Mouse (Mus musculus) c-Kit-positive CD71-positive TER-119-positive erythroid progenitor cells, embryonic 14.5 days (primary cell): Measurements from ENCODE around the gene Zdhhc4.
A peak's percentile ranks its signal among the peaks of the same experiment; 100 is the strongest.

ENCODE experiments used
- DNase-seq: peaks from one replicate; pipeline ENCODE4 v3.0.0-alpha.2; 2013; ENCODE audit warnings: low spot score

Zdhhc4 gene

GRCm38 (mm10) chr5:143328690-143329495 is at the start of gene Zdhhc4:
TSS of gene Zdhhc4 (minus strand) at chr5:143329256.
- peak; percentile 86 for DNase-seq

DNA sequence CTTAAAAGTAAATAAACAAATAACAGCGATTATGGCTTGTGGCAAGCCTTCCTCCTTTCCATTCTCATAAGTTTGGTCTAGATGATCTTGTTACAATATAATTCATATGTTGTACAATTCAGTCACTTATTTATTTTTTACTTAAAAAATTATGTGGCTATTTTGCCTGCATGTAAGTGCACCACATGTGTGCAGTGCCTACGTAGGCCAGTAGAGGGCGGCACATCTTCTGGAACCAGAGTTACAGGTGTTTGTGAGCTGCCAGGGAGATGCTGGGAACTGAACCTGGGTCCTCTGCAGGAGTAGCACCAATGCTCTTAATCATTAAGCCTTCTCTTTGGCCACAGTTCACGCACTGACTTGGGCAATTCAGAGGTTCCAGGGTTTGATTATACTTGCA is 47.1 kb upstream of the Zdhhc4 start:
- DNase-seq, result no peak

DNA sequence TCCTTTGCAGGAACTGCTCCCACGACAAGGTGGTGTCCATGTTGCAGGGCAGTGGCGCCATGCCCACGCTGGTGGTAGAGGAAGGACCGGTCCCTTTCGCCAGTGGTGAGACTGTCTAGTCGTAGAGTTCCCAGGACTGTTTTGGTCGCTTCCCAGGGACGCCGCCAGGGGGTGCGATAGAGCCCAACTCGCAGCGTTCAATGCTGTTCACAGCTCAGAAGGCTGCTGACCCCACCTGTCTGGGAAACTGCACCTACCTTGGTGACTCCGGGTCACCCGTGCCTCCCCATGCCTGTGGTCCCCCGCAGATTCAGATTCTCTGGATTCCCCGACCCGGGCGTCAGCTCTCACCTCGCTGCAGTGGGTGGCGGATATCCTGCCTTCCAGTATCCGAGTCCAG is 46.2 kb upstream of the Zdhhc4 start:
- peak; percentile 37 for DNase-seq

GRCm38 (mm10) chr5:143372818-143373217 is 43.8 kb upstream of the Zdhhc4 start:
- DNase-seq, result no peak

DNA sequence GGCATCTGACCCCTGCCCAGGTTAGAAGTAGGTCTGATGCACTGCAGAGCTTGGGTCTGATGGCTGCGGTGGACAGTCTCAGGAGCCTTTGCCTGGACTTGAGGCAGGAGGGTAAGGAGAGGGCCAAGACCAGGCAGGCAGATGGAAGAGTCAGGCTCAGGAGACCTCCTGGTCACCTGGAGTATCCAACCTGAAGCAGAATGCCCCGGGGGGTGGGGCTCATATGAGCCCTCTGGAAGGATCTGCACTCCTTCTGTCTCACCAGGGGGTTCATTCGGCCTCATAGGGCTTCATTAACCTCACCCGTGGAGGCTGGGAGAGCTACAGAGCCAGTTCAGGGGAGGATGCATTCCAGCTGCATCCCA is 42.1 kb upstream of the Zdhhc4 start:
- DNase-seq, result no peak

- no peak for DNase-seq
These were observed 41.5 kb upstream of the Zdhhc4 start for GRCm38 (mm10) chr5:143370416-143371145.

DNA sequence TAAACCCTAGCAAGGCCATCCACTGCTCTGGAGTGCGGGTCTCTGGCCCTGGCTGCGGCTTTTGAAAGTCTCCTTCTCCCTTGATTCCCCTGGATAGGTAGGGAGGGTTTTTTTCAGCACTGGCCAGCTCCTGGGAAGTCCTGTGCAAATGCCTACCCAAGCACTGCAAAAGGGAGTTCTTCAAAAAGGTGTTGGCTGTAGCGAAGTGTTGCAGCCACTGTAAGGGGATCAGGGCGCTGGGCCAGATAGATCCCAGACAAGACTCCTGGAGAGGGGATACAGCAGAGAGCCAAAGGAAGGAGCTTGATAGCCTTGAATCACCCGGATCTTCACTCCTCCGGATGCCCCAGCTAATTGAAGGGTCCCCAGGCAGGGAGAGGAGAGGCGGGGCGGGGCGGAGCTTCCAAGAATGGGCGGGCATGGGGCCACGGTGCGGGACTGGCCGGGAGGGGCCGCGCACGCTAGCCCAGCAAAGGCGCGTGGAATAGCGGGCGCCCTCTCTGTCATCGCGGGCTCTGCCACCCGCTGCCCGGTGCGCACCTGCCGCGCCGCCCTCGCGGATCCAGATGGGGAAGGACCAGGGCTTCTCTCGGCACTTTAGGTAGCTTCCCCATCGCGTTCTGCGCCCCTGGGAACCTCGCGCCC is 40.7 kb upstream of the Zdhhc4 start:
- DNase-seq, result no peak

DNA sequence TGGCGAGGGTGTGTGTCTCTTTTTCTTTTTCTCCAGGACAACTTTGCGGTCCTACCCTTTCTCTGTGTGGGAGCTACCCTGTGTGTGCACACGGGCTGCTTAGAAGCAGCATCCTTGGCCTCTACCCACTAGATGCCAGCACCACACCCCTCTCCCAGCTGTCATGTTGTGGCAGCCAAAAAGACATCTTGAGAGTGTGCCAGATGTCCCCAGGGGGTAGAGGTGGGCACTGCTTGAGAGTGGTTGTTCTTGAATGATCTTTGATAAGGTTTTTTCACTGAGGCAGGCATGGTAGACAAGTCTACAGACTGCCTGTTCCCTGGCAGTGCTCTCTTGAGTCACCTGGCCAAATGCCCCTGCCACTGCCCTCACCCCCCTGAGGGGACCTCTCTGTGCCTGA is 38.9 kb upstream of the Zdhhc4 start:
- no peak for DNase-seq

DNA sequence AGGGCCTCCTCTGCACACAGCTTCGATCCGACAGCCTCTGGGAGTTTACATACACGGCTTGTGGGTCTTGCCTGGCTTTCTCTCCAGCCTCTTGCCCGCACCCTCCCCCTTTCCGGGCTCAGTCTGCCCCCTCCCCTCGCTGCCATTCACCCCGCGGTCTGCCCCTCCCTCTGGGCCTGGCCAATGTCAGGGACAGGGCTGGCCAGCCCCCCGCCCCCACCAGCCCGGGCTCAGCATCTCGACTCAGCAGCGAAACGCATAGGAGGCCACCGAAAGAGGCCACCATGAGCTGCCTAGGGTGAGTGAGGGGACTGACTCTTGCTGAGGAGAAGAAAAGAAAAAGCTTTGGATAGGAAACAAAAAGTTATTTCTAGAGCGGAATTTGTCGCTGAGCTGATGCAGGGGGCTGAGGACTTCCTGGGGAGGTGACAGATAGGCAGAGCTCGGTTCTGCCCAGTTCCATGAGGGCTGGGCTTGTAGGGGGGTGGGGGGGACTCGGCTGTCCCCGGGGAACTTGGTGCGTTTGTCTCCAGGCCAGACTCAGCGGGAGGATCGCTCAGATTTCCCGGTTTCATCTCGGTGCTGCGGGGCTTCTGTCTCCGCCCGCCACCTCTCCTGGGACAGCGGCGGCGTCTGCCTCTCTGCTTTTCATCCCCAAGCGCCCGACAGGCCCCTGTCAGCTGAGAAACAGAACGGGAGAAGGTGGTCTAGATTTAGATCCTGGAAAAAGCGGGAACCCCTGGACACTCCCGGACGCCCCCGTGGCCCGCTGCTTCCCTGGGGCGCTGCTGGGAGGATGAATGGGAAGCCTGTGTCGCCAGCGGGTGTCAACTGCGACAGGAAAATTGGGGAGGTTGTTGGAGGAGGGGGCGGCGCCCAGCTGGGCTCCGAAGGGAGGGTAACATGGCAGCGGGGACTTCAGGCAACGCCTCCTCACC is 34.9 kb upstream of the Zdhhc4 start:
- DNase-seq, result no peak

GRCm38 (mm10) chr5:143361428-143361827 is 32.4 kb upstream of the Zdhhc4 start:
- DNase-seq, result no peak

DNA sequence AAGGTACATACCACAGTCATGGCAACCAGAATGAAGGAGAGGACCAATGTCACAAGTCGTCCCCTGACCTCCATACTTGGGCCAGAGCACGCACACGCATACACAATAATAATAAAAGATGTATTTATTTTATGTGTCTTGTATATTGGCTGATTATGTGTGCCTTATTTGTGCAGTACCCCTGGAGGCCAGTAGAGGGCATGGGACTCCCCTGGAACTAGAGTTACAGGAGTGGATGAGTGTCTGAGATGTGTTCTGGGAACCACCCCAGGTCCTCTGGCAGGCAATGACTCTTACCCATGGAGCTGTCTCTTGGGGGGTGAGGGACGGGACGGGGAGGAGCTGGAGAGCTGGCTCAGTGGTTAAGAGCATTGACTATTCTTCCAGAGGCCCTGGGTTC is 30.9 kb upstream of the Zdhhc4 start:
- DNase-seq, result peak; percentile 35

DNA sequence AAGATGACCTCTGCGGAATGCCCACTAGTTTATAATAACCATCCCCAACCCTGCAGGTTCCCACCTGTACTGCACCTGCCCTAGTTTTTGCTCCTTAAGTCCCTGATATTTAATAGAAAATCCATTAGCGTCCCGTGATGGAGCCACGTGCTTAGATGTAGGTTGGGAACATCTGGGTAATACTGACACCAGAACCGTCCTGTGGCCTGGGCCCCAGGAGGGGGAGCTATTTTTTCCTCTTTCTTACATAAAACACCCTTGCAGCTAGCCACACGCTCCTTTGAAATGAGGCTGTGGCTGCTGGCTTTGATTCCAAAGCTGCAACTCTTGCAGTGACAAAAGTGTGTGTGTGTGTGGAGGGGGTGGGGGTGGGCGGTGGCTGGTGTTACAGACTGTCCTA is 30.2 kb upstream of the Zdhhc4 start:
- no peak for DNase-seq

DNA sequence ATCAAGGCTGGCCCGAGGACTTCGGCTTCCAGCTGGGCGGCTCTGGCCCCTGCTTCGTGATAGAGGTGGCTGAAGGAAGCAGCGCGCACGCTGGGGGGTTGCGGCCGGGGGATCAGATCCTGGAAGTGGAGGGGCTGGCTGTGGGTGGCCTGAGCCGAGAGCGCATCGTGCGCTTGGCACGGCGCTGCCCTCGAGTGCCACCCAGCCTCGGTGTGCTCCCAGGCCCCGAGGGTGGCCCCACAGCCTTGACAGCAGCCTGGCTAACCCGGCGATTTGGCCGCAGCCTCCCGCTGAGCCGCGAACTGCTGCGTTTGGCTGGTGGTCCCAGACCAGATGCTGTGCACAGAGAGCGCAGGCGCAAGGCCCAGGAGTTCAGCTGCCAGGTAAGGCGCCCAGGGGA is 28.5 kb upstream of the Zdhhc4 start:
- no peak for DNase-seq

DNA sequence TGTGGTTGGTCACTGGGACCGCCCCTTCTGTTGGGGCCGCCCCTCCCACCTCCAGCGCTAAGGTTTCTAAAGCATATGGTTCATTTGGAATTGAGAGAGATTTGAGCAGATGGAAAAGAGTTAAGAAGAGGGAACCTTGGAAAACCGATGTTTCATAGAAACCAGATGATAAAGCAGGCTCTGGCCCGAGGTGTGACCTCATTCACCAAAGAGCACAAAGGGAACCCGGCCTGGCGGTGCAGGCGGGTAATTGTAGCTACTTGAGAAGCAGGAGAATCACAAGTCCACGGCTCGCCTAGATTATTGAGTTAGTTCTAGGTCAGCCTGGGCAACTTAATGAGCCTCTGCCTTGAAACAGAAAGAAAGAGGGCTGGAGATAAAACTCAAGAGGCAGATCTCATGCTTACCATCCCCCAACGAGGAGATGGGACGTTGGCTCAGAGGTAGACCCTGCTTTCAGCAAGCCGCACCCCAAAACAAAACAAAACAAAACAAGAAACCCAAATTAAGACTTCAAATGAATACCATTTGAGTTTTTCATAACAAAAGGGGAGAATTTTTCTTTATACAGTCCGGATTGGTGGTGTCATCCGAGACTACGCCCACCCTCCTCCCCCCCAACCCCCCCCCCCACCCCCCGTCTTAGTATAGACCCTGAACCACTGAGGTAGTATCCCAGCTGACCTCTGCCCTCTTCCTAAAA is 27.8 kb upstream of the Zdhhc4 start, which contains the start of gene Grid2ip:
Gene Grid2ip (plus strand): TSS at position 653 of the 703 bp plus-strand sequence.
- no peak for DNase-seq

GRCm38 (mm10) chr5:143356017-143356416 is 27.0 kb upstream of the Zdhhc4 start:
- no peak for DNase-seq

DNA sequence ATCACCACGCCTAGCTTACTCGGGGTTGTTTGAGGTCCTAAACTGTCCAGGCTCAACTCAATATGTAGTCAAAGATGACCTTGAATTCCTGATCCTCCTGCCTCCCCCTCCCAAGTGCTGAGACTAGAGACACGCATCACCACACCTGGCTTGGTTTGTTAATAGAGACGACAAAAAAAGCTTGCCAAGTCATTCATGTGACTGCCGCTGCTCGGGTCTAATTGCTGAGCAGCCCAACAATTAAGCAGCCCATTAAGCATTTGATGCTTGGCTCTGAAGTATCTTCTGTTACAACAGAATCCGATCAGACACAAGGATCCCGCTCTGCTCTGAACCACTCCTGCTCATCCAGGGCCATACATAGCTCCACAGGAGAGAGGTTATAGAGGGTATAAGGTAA is 17.3 kb upstream of the Zdhhc4 start:
- DNase-seq, result no peak

- no peak for DNase-seq
These were observed 10.5 kb upstream of the Zdhhc4 start for GRCm38 (mm10) chr5:143339603-143340002.

GRCm38 (mm10) chr5:143336559-143336958 is 7.5 kb upstream of the Zdhhc4 start:
- DNase-seq, result no peak

GRCm38 (mm10) chr5:143335089-143335460 is 6.0 kb upstream of the Zdhhc4 start:
- DNase-seq, result no peak

DNA sequence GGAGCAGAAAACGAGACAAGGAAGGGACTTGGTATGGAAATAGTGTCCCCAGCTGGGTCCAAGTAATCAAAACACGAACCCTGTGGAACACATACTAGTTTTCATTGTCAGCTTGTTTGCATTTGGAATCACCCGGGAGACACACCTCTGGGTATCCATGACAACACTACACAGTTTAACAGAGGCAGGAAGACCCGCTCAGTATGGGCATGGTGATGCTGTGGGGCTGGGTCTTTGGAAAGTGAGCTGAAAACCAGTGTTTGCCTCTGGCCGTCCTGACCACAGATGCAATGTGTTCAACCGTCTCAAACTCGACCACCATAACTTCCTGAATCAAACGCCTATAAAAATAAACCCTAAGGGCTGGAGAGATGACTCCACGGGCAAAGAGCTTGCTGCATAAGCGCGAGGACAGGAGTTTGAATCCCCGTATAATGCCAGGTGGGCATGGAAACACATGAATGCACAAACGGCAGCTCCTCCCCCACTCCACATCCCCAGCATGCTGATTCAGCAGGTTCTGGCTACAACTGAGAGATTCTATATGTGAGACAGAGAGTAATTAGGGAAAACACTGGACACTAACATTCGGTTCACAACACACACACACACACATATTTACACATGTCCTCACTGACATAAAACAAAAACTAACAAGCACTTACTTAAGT is 5.5 kb upstream of the Zdhhc4 start:
- DNase-seq, result no peak

- peak; percentile 66 for DNase-seq
These were observed 4.8 kb upstream of the Zdhhc4 start for GRCm38 (mm10) chr5:143333872-143334271.
